Comparison of ENCODE assay signal across 8 mouse cellular contexts in genomic region chr9:77755403-77755784, GRCm38 (mm10). TPM values are rescaled to one million over a fixed set of nuclear protein-coding genes. Genes with fewer than 3 reads are reported as not detected.
DNase-seq lines count a peak whose midpoint lies in the region; ATAC-seq and TF ChIP-seq lines count a peak whose summit lies in the region.

No protein-coding gene starts in this region.

- TF ChIP-seq CTCF in C2C12 (IDR thresholded peaks at IDR 0.05; ENCODE audit: control insufficient read depth, insufficient read depth, insufficient read length) = no peak

- H3K27ac ChIP-seq in forebrain, embryonic 13.5 days = 0 out of 2 replicates have a peak overlapping the region, but pooled peaks have one; percentile 81
- H3K27ac ChIP-seq in liver, embryonic 12.5 days = peak overlapping the region; percentile 93

- DNase-seq in heart, adult 11 months = peak; percentile 35
- no peak for DNase-seq in heart, postnatal 14 days
- no peak for DNase-seq in embryo, embryonic 11 days
- DNase-seq in layer of hippocampus, adult 9-11 months = no peak
- DNase-seq in urinary bladder, postnatal 4 days (ENCODE audit: low spot score in 2 of 2) = no peak

- no peaks in the 10 kb centered on the region for H3K9me3 ChIP-seq in forebrain, embryonic 13.5 days (replicated peaks)
- no peaks in the 10 kb centered on the region for H3K9me3 ChIP-seq in liver, embryonic 12.5 days (replicated peaks)

- peaks cover 22% of the 10 kb centered on the region for H3K4me1 ChIP-seq in forebrain, embryonic 13.5 days
- peaks cover 68% of the 10 kb centered on the region for H3K4me1 ChIP-seq in liver, embryonic 12.5 days

- peak overlapping the region; percentile 93 for H3ac ChIP-seq in C2C12 (ENCODE audit: control insufficient read depth, insufficient read length, low read depth)

- intact Hi-C loops in heart, postnatal 14 days (cut with DNase I) = loop anchor here (2.0 to 5.0 kb wide), 3 partner anchors 68 to 143 kb away; no protein-coding TSS in a partner anchor

- peak overlapping the region; percentile 64 for H3K4me3 ChIP-seq in C2C12 (ENCODE audit: insufficient read depth, poor library complexity, severe bottlenecking)
- peak overlapping the region; percentile 83 for H3K4me3 ChIP-seq in forebrain, embryonic 13.5 days
- peak overlapping the region; percentile 92 for H3K4me3 ChIP-seq in liver, embryonic 12.5 days

- ATAC-seq in forebrain, embryonic 13.5 days = no peak
- ATAC-seq in liver, embryonic 12.5 days = no peak

- H3K79me3 ChIP-seq in C2C12 (ENCODE audit: low read depth) = peaks cover 50% of the 10 kb centered on the region

- H3K79me2 ChIP-seq in C2C12 (ENCODE audit: control insufficient read depth, insufficient read depth) = peaks cover 58% of the 10 kb centered on the region

- H3K9ac ChIP-seq in forebrain, embryonic 13.5 days = peak overlapping the region; percentile 86
- H3K9ac ChIP-seq in liver, embryonic 12.5 days = peak overlapping the region; percentile 95

- 16% methylated on average over 9 of the region's 9 CpGs for WGBS in forebrain, embryonic 13.5 days
- WGBS in liver, embryonic 12.5 days (ENCODE audit: insufficient replicate concordance) = 10% methylated on average over 9 of the region's 9 CpGs

- no peaks in the 10 kb centered on the region for H3K27me3 ChIP-seq in C2C12 (ENCODE audit: control insufficient read depth, insufficient read depth, insufficient read length)
- no peaks in the 10 kb centered on the region for H3K27me3 ChIP-seq in forebrain, embryonic 13.5 days
- H3K27me3 ChIP-seq in liver, embryonic 12.5 days (replicated peaks) = no peaks in the 10 kb centered on the region; the same call in 1 of the 2 replicates

- peak overlapping the region; percentile 79 for H3K4me2 ChIP-seq in forebrain, embryonic 13.5 days
- H3K4me2 ChIP-seq in liver, embryonic 12.5 days = peak overlapping the region; percentile 72

- H3K36me3 ChIP-seq in C2C12 (ENCODE audit: control insufficient read depth, insufficient read depth) = peaks cover 18% of the 10 kb centered on the region
- H3K36me3 ChIP-seq in forebrain, embryonic 13.5 days (ENCODE audit: poor library complexity, severe bottlenecking) = no peaks in the 10 kb centered on the region
- H3K36me3 ChIP-seq in liver, embryonic 12.5 days = peaks cover 29% of the 10 kb centered on the region

TF ChIP-seq in C2C12, 6 proteins besides CTCF, POLR2A, EP300 and RAD21:
- no peak for TF ChIP-seq MYOG (IDR thresholded peaks at IDR 0.05; ENCODE audit: control insufficient read depth, extremely low read depth, insufficient read length)
- no peak for TF ChIP-seq FOSL1 (IDR thresholded peaks at IDR 0.05; ENCODE audit: insufficient read depth, low read length, poor library complexity, severe bottlenecking)
- TF ChIP-seq CEBPB (IDR thresholded peaks at IDR 0.05; ENCODE audit: low read depth) = no peak
- no peak for TF ChIP-seq MAX (IDR thresholded peaks at IDR 0.05)
- no peak for TF ChIP-seq USF1 (IDR thresholded peaks at IDR 0.05; ENCODE audit: low read depth)
- no peak for TF ChIP-seq MYOD1 (IDR thresholded peaks at IDR 0.05; ENCODE audit: control insufficient read depth, insufficient read length, low read depth)

RNA-seq across cellular contexts. Expression of gene Gclc, which starts 1.1 kb away (rescaled TPM):
- total RNA-seq in heart, postnatal 14 days (2021) = 10 to 100 TPM in 1 of 2 experiments, 1 to 10 TPM in 1; 9.7 to 11.6 TPM
- 21.5 TPM for polyA plus RNA-seq in C2C12 (2012; fragmentation: generic; extraction: Trizol)
- polyA plus RNA-seq in forebrain, embryonic 13.5 days (2015; fragmentation: Nextera tagmentation; extraction: Ambion mirVana) = 17.2 and 17.5 TPM in 2 replicates
- 44.5 and 45.0 TPM in 2 replicates for polyA plus RNA-seq in liver, embryonic 12.5 days (2016; fragmentation: Nextera tagmentation; extraction: Ambion mirVana)
